Mouse (Mus musculus) embryonic facial prominence, embryonic 15.5 days (tissue): ENCODE measurements around the gene Try5. TPM values are rescaled to one million over a fixed set of nuclear protein-coding genes. Genes with fewer than 3 reads are reported as not detected.
"Not testable (repeated sequence)": the region's sequence is repeated elsewhere in the genome, so short reads cannot be mapped to it uniquely, and the experiment has no call there.

ENCODE experiments used
- ATAC-seq: fragments of 200-750 bp; cut with Nextera tagmentation; 2 replicates; pipeline ENCODE4 v1.8.0; 2017; ENCODE audit warnings: low read depth, moderate TSS enrichment; ENCODE audit not compliant: insufficient number of reproducible peaks, low FRiP score, low TSS enrichment
- H3K27ac ChIP-seq: fragments of 300-500 bp; sonication (generic); replicated peaks from 2 replicates; pipeline ENCODE4 v1.5.1; 2015; ENCODE audit warnings: mild to moderate bottlenecking, inconsistent platforms
- H3K27me3 ChIP-seq: fragments of 300-500 bp; sonication (generic); 2 replicates; pipeline ENCODE4 v1.6.1; 2015; ENCODE audit warnings: inconsistent platforms
- H3K36me3 ChIP-seq: fragments of 300-500 bp; sonication (generic); 2 replicates; pipeline ENCODE4 v1.6.1; 2015; ENCODE audit warnings: mild to moderate bottlenecking, inconsistent platforms
- H3K4me1 ChIP-seq: fragments of 300-500 bp; sonication (generic); 2 replicates; pipeline ENCODE4 v1.6.1; 2015; ENCODE audit warnings: inconsistent platforms
- H3K4me2 ChIP-seq: fragments of 300-500 bp; sonication (generic); replicated peaks from 2 replicates; pipeline ENCODE4 v1.6.1; 2015; ENCODE audit warnings: mild to moderate bottlenecking, inconsistent platforms
- H3K4me3 ChIP-seq: fragments of 300-500 bp; sonication (generic); replicated peaks from 2 replicates; pipeline ENCODE4 v1.5.1; 2015; ENCODE audit warnings: mild to moderate bottlenecking, inconsistent platforms
- H3K9ac ChIP-seq: fragments of 300-500 bp; sonication (generic); 2 replicates; pipeline ENCODE4 v1.6.1; 2015; ENCODE audit warnings: inconsistent platforms
- H3K9me3 ChIP-seq: fragments of 300-500 bp; sonication (generic); replicated peaks from 2 replicates; pipeline ENCODE4 v1.6.1; 2016; ENCODE audit warnings: inconsistent platforms
- WGBS: fragments of 180-500 bp; shearing (Covaris S2); methylation state at CpG from one replicate; pipeline ENCODE4 v1.1.7; 2015; 5-methylcytosine and 5-hydroxymethylcytosine counted together
- polyA plus RNA-seq: library from polyadenylated mRNA; unstranded; fragments of >200 nt; fragmentation: Nextera tagmentation; extraction: Ambion mirVana; gene quantifications from 2 replicates; pipeline ENCODE4 v1.2.1, GENCODE M21; 2015

Gene Try5
- polyA plus RNA-seq = not detected in 2 replicates

DNA sequence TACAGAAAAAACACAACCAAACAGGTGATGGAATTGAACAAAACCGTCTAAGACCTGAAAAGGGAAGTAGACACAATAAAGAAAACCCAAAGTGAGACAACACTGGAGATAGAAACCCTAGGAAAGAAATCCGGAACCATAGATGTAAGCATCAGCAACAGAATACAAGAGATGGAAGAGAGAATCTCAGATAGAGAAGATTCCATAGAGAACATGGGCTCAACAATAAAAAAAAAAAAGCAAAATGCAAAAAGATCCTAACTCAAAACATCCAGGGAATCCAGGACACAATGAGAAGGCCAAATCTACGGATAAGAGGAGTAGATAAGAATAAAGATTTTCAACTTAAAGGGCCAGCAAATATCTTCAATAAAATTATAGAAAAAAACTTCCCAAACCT is at the start of gene Try5:
TSS of gene Try5 (minus strand) at position 101 of the 400 bp plus-strand sequence.
- not testable (repeated sequence) for H3K27me3 ChIP-seq, ATAC-seq, H3K4me2 ChIP-seq, H3K4me3 ChIP-seq, H3K9me3 ChIP-seq, H3K27ac ChIP-seq, H3K4me1 ChIP-seq, H3K9ac ChIP-seq, H3K36me3 ChIP-seq
- WGBS = 69% methylated on average over 3 of the region's 3 CpGs

DNA sequence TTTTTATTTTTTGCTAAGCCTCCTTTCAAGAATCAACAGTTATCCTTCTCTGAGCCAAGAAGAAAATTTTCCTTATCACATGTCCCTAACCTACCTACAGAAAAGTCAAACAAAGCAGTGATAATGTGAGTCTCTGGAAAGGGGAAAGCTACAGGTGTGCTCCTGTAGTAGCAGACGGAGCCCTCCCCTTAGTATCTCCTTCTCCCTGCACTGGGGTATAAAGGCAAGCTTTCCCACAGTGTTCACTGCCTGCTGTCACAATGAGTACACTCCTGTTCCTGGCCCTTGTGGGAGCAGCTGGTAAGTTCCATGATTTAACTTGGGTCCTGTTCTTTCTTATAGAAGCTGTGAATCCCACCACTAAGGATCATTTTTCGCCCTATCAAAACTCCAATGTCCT is 37.3 kb upstream of the Try5 start, which contains the start of gene Try10:
TSS of gene Try10 (plus strand) at position 174 of the 400 bp plus-strand sequence.
- Histone ChIP-seq H3K36me3 (no peaks in the 10 kb centered on the region), H3K4me2 (no peak within 1 kb of the TSS), H3K4me1 (no peaks in the 10 kb centered on the region), H3K27me3 (no peaks in the 10 kb centered on the region), H3K27ac (no peak within 1 kb of the TSS), H3K9ac (no peak within 1 kb of the TSS), H3K4me3 (no peak within 1 kb of the TSS), H3K9me3 (no peaks in the 10 kb centered on the region)
- no peak for ATAC-seq
- 81% methylated on average over 2 of the region's 2 CpGs for WGBS

- Histone ChIP-seq H3K36me3 (no peaks in the 10 kb centered on the region), H3K9me3 (no peaks in the 10 kb centered on the region), H3K4me2 (no peak within 1 kb of the TSS), H3K4me3 (no peak within 1 kb of the TSS), H3K27ac (no peak within 1 kb of the TSS), H3K9ac (no peak within 1 kb of the TSS), H3K27me3 (no peaks in the 10 kb centered on the region), H3K4me1 (no peaks in the 10 kb centered on the region)
- no peak for ATAC-seq
- whole genome bisulfite sequencing = 85% methylated on average over 1 of the region's 1 CpGs
Measured at GRCm38 (mm10) chr6:41301969-41302368, 14.7 kb downstream of the Try5 start, which contains the start of gene Try4. Gene Try4, plus strand, starts transcription at chr6:41302269.

DNA sequence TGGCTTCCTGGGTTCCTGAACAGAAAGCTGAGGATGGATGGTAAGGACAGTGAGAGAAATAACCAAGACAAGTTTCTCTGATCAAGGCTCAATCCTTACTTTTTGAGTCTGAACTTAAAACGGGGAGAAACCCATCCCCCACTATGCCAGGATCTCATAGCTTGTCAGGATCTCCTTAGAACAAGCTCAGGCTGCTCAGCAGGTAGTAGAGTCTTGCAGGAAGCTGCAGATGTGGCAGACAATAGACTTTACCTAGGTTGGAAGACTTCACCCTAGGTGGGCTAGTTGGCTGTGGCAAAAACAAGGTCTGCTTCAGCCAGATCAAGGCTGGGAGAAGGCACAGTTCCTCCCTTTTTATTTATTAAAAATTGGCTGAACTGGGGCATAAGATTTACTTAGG is 18.4 kb downstream of the Try5 start:
- WGBS = 14% methylated on average over 1 of the region's 1 CpGs
- Histone ChIP-seq H3K27ac (no peak overlapping the region), H3K36me3 (no peaks in the 10 kb centered on the region), H3K9ac (no peak overlapping the region), H3K27me3 (no peaks in the 10 kb centered on the region), H3K4me2 (no peak overlapping the region), H3K4me1 (no peaks in the 10 kb centered on the region), H3K9me3 (no peaks in the 10 kb centered on the region), H3K4me3 (no peak overlapping the region)
- no peak for ATAC-seq

DNA sequence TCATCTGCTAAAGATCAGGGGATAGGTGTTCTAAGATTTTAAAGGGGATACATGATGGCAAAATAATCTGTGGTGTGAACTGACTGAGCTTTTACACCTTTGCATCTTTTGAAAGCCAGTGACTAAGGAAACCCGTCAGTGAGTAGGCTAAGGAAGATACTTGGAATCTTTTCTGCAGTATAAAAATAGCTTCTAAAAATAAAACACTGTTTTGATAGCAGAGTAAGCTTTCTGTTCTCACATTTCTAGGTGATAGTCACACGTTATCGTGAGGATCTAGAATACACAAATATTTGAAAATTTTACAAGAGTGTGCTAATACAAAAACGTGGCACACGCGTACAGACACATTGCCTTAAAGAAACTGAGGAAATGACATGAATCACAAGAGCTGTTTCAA is 50.5 kb downstream of the Try5 start:
- H3K4me3 ChIP-seq = no peak overlapping the region
- H3K27me3 ChIP-seq = no peaks in the 10 kb centered on the region
- H3K4me1 ChIP-seq = no peaks in the 10 kb centered on the region
- H3K27ac ChIP-seq = no peak overlapping the region
- no peak for ATAC-seq
- H3K4me2 ChIP-seq = no peak overlapping the region
- 84% methylated on average over 6 of the region's 6 CpGs for WGBS
- H3K9me3 ChIP-seq = no peaks in the 10 kb centered on the region
- no peaks in the 10 kb centered on the region for H3K36me3 ChIP-seq
- no peak overlapping the region for H3K9ac ChIP-seq

GRCm38 (mm10) chr6:41262796-41263195 is 53.8 kb downstream of the Try5 start:
- Histone ChIP-seq H3K27me3 (no peaks in the 10 kb centered on the region), H3K9ac (no peak overlapping the region), H3K9me3 (no peaks in the 10 kb centered on the region), H3K36me3 (no peaks in the 10 kb centered on the region), H3K4me3 (no peak overlapping the region), H3K4me2 (no peak overlapping the region), H3K27ac (no peak overlapping the region), H3K4me1 (no peaks in the 10 kb centered on the region)
- ATAC-seq = no peak
- 34% methylated on average over 3 of the region's 3 CpGs for WGBS

Other genes with a start within 250 kb of the Try5 start
- not detected in 2 replicates for gene Try4, start 14.6 kb downstream of the Try5 start, polyA plus RNA-seq
- gene Try10, start 37.3 kb upstream of the Try5 start, polyA plus RNA-seq = not detected in 2 replicates
- not detected in 2 replicates for gene Prss3, start 60.8 kb upstream of the Try5 start, polyA plus RNA-seq
- not detected in 2 replicates for gene Gm5771, start 75.5 kb upstream of the Try5 start, polyA plus RNA-seq
- gene Gm10334, start 129.3 kb upstream of the Try5 start, polyA plus RNA-seq = not detected in 2 replicates
- gene Prss1, start 142.1 kb upstream of the Try5 start, polyA plus RNA-seq = 0.28 TPM in 1 of 2 replicates, not detected in the other
- not detected in 2 replicates for gene Prss2, start 204.9 kb upstream of the Try5 start, polyA plus RNA-seq